Mouse (Mus musculus): ENCODE measurements at regions not wholly inside any gene's neighbourhood (a gene's known extent, or its start where the extent isn't known, plus 50 kb on each side); places are given as distances from the start of the nearest gene placed in this dataset.
A peak's percentile ranks its signal among the peaks of the same experiment; 100 is the strongest.

DNA sequence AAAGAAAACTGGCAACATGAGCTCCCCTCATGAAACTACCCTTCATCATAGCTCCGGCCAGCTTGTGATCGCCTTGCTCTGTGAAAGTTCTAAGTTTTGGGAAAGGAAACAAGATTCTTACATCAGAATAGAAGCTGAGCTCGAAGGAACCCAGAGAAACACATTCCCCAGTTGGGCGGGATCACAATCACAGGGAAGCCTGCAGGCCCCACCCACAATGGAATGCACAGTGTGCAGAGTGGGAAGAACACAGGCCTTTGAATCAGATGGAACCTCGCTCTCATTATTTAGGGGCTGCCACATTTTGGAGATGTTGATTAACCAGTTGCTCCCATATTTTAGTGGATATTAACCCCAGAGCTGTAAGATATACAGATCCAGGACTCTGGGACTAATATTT, 234.9 kb downstream of the Sox2 start:
- no peak for DNase-seq

DNA sequence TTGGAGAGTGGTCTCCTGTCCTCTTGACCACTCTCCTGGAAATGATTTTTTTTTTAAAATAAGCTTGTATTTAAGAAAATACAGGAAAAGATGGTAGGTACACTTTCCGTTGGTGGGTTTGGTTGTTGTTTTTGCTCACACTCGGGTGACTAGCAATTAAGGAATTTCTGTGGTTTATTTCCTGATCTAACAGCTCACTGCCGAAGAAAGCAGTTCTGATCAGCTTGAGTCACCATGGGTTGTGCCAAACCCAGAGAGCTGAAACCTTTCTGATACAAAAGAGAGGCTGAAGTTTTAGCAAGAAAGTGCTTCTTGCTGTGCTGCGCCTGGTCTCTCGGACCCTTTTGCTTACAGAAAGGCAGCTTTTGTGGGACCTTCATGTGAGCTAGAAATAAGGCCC, 243.2 kb downstream of the Sox2 start:
- DNase-seq: no peak

DNA sequence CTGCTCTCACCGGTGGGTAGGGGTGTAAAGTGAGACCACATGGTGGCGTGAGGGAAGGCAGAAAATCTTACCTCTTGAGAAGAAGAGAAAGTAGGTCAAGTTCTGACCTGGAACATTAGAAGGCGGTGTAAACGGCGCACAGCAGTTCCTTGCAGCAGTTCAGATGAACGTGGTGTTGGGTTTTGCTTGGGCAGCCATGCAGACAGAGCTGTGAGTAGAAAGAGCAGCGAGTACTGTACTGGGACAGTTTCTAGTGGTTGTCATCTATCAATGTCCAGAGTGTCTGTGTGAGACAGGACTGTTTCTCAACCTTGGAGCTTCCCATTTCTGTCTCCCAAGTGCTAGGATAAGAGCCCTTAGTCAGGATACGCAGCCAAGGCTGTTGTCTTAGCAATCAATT, 252.9 kb downstream of the Sox2 start:
- no peak for DNase-seq

DNA sequence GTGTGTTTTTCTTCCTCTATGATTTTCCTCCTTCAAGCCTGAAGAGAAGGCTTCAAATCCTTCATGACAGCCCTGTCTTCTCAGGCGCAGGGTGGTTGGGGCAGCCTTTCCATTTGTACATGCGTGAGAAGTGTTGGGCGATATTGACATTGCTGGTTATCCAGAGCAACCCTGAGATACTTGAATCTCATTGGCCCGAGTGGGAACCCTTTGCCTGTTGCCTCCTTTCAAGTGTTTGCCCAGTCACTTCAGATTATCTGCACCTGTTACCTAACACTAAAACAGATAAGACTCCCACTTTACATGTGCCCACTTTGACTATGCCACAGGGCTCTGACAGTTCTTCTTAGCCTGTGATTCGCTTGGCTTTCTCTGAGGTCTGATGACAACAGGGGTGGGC, 258.3 kb downstream of the Sox2 start:
- no peak for DNase-seq

DNA sequence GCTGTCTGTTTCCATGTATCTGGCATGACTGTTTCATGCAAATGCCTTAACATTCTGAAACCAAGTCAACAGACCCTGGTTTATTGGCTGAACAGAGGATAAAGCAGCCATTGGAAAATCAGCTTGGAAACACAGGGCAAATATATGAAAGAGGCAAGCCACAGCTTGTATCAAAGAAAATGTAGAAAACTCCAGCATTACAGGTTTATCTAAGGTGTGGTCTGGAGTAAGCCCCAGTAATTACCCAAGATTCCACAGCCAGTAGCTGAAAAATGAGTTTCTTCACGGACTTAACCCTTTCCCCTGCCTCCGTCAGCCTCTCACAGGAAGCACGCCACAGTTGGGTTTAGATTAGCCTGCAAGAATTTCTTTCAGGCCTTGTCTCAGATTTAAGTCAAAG, 259.1 kb downstream of the Sox2 start:
- no peak for DNase-seq

DNA sequence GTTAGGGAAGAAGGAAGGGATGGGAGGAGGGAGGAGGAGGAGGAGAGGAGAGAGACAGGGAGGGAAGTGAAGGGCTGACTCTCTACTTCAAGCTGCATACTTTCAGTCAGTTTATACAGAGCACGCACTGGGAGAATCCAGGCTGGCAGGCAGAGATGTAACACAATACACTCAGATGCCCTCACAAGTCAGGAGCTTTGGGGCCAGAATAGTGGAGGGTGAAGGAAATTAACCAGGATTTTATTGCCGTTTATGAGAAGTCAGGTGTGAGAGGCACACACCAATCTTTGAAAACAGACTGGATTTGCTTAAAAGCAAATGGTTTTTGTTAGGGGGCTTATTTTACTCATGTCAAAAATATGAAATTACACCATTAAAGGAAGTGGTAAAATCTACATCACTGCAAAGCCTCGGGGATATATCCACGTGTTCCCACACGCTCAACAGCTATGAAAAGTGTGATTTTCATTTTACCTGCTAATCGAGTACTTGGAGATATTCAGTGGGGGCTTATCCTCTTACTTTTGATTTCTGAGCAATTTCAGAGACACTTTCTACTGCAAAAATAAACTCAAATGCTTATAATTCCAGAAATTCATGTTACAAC, 268.2 kb downstream of the Sox2 start:
- DNase-seq: no peak

DNA sequence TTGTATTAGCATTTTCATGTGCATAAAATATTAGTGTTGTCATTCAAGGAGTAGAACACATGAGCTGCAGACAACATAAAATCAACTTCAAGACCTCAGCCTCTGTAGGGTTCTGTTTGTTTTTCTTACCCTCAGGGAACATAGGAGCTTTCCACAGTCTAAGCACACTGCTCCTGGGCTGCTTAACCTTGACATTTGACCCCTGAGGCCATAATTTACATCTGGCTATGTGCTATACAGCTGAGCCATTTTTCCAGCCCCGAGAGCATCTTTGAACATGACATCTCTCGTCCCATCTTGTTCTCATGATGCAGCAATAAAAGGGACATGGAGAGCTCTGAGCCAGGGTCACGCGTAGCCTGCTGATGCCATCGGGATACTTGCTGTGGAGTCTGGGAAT, 270.3 kb downstream of the Sox2 start:
- no peak for DNase-seq

DNA sequence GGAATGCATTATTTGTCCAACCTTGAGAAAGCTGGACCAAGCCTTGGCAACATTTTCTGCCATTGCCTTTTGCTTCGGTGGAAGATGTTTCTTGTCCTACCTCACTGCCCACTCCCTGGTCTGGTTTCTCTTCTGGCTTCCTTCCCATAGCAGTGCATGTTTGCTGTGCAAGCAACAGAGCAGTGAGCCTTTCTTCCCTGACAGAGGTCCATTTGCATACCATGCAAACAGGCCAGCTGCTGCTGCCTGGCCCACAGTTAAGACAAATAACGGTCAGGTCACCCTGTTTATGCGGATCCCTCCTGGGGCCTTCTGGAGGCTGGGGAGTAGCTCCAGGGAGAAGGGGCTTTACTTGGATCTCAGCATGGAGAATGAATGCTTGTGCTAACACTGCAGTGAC, 299.7 kb downstream of the Sox2 start:
- no peak for DNase-seq

DNA sequence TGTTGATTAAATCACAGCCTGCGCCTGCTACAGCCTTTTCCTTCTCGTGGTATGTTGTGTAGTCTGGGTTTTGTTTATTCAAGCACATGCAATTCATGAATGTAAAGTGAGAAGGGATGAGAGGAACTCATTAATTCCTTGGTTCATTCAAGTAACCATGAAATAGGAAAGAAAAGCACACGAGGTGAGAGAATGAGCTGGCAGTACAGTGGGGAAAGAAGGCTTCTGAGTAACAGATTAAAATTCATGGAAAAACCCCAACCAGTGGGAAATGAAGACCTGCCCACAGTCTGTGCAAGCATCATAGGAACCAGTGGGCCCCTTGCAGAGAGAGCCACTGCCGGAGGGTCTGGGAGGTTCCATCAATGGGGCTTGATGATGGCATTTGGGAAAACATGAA, 306.0 kb downstream of the Sox2 start:
- no peak for DNase-seq

DNA sequence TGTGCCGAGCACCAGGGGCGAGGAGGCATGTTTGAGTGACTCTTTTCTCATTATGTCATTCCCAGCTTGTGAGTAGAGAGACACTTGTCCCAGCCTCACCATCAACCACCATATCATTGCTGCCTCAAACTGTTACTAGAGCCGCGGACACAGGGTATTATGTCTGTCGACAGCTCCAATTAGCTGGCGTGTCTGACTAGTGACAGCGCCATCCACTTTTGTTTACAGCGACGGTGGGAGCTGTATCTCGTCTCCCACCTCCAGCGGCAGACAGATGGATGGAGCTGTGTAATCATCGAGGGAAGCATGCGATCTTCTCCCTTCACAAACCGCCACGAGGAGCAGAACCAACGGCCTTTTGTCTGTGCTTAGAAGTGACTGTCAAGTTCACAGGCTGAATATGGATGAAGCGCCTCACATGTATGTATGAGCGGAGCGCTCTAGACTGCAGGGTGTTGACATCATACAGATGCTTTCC, 308.9 kb downstream of the Sox2 start:
- DNase-seq: no peak

DNA sequence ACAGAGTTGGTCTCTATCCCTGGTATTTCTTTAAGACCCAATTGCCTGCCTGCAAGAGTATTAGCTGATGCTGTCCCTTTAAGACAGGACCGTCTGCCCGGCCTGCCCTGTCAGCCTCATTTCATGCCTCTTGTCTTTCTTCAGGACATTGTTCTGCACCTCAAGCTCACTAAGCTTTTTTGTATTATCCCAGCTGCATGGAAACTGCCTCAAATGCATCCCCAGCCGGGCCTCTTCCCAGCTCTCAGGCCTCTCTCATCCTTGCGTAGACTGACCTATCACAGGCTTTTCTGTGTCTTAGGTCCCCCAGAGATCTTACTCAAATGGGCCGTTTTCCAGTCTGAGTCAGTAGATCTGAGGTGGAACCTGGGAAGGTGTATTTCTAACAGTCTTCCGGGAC, 316.2 kb downstream of the Sox2 start:
- no peak for DNase-seq

DNA sequence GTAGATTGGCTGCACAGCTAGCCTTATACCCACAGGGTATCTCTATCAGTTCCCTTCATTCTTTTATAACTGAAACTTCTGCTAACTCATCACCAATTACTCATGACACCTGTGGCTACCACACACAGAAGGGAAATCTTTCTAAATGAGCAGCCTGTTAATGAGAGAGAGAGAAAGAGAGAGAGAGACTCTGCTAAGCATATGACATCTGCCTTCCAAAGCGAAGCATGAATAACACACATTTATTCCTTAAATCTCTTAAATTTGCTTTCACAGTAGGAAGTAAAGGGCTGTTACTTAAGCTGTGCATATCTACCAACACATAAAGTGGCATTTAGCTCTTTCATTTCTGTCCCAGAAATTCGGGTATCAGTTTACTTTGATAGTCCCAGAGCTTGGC, 317.7 kb downstream of the Sox2 start:
- DNase-seq: no peak

DNA sequence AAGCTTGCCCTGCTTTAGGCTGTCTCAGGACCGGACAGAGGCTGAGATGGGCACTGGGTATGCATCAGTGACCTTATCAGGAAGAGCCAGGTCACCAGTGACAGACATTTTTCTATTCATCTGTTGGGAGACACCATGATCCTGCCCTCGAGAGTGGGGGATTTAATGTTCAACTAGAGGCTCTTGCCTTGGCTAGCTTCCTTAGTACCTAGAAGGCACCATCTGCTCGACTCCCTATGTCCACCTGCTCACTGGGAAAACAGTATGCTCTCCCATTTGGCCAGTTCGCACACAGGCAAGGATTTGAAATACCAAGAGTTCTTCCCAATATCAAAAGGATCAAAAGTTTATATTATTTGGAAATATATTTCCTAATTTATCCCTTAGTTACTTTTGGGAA, 321.3 kb downstream of the Sox2 start:
- peak; percentile 64 to 69 for DNase-seq

DNA sequence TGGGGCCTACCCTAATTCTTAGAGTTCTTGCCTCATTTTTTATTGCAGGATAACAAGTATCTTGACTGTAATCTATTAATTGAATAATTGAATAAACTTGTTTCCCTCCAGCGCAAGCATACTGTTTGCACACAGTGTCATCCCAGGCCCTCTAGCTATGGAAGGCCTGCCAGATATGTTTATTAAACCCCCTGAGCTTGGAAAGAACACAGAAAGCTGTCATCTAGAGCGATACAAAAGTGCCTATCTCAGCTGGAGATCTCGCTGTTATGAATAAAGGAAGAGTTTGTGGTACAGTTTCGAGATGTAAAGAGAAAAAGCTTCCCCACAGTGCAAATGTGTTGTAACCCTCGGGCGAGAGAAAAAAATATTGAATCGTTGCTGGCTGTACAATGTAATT, 324.2 kb downstream of the Sox2 start:
- DNase-seq: no peak
